Mouse (Mus musculus) ovary, postnatal 36 days (tissue): Measurements from ENCODE around the gene Krtap4-1.
"Not testable (repeated sequence)": the region's sequence is repeated elsewhere in the genome, so short reads cannot be mapped to it uniquely, and the experiment has no call there.

Experiments
- DNase-seq: peaks from one replicate; pipeline ENCODE4 v3.0.0; 2022; ENCODE audit warnings: low spot score, mixed read lengths

Gene Krtap4-1

GRCm38 (mm10) chr11:99628138-99628537, at the start of gene Krtap4-1:
Krtap4-1 (minus strand) TSS chr11:99628238.
- no peak for DNase-seq

- no peak for DNase-seq
Observed at GRCm38 (mm10) chr11:99665860-99666259, 37.8 kb upstream of the Krtap4-1 start, which contains the start of gene Krtap4-6. Krtap4-6 (minus strand) TSS chr11:99665960.

GRCm38 (mm10) chr11:99662802-99663201, 34.8 kb upstream of the Krtap4-1 start:
- DNase-seq, result no peak

GRCm38 (mm10) chr11:99659256-99659655, 31.2 kb upstream of the Krtap4-1 start:
- no peak for DNase-seq

GRCm38 (mm10) chr11:99658467-99659010, 30.5 kb upstream of the Krtap4-1 start, which contains the start of gene Gm11563:
Gm11563 (minus strand) TSS chr11:99658960.
- DNase-seq, result not testable (repeated sequence)

- no peak for DNase-seq
Observed at GRCm38 (mm10) chr11:99657051-99657450, 29.0 kb upstream of the Krtap4-1 start.

GRCm38 (mm10) chr11:99650136-99650535, 22.1 kb upstream of the Krtap4-1 start, which contains the start of gene Gm11555:
Gm11555 (minus strand) TSS chr11:99650236.
- no peak for DNase-seq

GRCm38 (mm10) chr11:99646444-99646843, 18.4 kb upstream of the Krtap4-1 start:
- no peak for DNase-seq

GRCm38 (mm10) chr11:99644351-99644750, 16.3 kb upstream of the Krtap4-1 start:
- no peak for DNase-seq

GRCm38 (mm10) chr11:99643635-99644139, 15.6 kb upstream of the Krtap4-1 start, which contains the start of gene Krtap4-7:
Krtap4-7 (minus strand) TSS chr11:99644089.
- not testable (repeated sequence) for DNase-seq

GRCm38 (mm10) chr11:99640926-99641325, 12.9 kb upstream of the Krtap4-1 start:
- DNase-seq, result no peak

- no peak for DNase-seq
Observed at GRCm38 (mm10) chr11:99637086-99637485, 9.0 kb upstream of the Krtap4-1 start.

- no peak for DNase-seq
Observed at GRCm38 (mm10) chr11:99634653-99635134, 6.7 kb upstream of the Krtap4-1 start, which contains the start of gene Krtap4-2. Krtap4-2 (minus strand) TSS chr11:99635084.

GRCm38 (mm10) chr11:99633293-99633692, 5.3 kb upstream of the Krtap4-1 start:
- no peak for DNase-seq

GRCm38 (mm10) chr11:99630890-99631289, 2.9 kb upstream of the Krtap4-1 start:
- no peak for DNase-seq

GRCm38 (mm10) chr11:99620335-99620734, 7.7 kb downstream of the Krtap4-1 start, which contains the start of gene Gm11562:
Gm11562 (minus strand) TSS chr11:99620435.
- no peak for DNase-seq

- DNase-seq, result no peak
Observed at GRCm38 (mm10) chr11:99614796-99615363, 13.2 kb downstream of the Krtap4-1 start, which contains the start of gene Krtap2-4. Krtap2-4 (minus strand) TSS chr11:99614846.

GRCm38 (mm10) chr11:99610089-99610488, 17.9 kb downstream of the Krtap4-1 start, which contains the start of gene Gm11937:
Gm11937 (minus strand) TSS chr11:99610189.
- DNase-seq, result not testable (repeated sequence)

GRCm38 (mm10) chr11:99609126-99609525, 18.9 kb downstream of the Krtap4-1 start:
- no peak for DNase-seq

- DNase-seq, result not testable (repeated sequence)
Observed at GRCm38 (mm10) chr11:99603208-99603607, 24.8 kb downstream of the Krtap4-1 start, which contains the start of gene Gm11938. Gm11938 (minus strand) TSS chr11:99603308.

- DNase-seq, result not testable (repeated sequence)
Observed at GRCm38 (mm10) chr11:99597742-99598141, 30.3 kb downstream of the Krtap4-1 start, which contains the start of gene Krtap9-3. Krtap9-3 (minus strand) TSS chr11:99598105.

GRCm38 (mm10) chr11:99590981-99591380, 37.1 kb downstream of the Krtap4-1 start, which contains the start of gene Krtap1-3:
Krtap1-3 (minus strand) TSS chr11:99591339.
- DNase-seq, result no peak

- no peak for DNase-seq
Observed at GRCm38 (mm10) chr11:99585096-99585495, 42.9 kb downstream of the Krtap4-1 start.
